8 mouse cellular contexts compared by ENCODE assay signal in genomic region chr7:31155296-31156033, GRCm38 (mm10). TPM values are rescaled to one million over a fixed set of nuclear protein-coding genes. Genes with fewer than 3 reads are reported as not detected.
A peak's percentile ranks its signal among the peaks of the same experiment; 100 is the strongest.
DNase-seq lines count a peak whose midpoint lies in the region; ATAC-seq and TF ChIP-seq lines count a peak whose summit lies in the region.

Gramd1a (minus strand) TSS chr7:31155896.

- H3K27me3 ChIP-seq in spleen, adult 2 months (ENCODE audit: control insufficient read depth, insufficient read depth, low read length), result no peaks in the 10 kb centered on the region
- no peaks in the 10 kb centered on the region for H3K27me3 ChIP-seq in embryonic facial prominence, embryonic 14.5 days (replicated peaks; ENCODE audit: control insufficient read depth, insufficient read depth, low read length)
- no peaks in the 10 kb centered on the region for H3K27me3 ChIP-seq in heart, embryonic 14.5 days (ENCODE audit: control insufficient read depth, insufficient read depth, low read length)
- H3K27me3 ChIP-seq in kidney, postnatal 0 days (ENCODE audit: insufficient read depth, low read length), result no peaks in the 10 kb centered on the region

- H3K9ac ChIP-seq in embryonic facial prominence, embryonic 14.5 days (ENCODE audit: low read depth, low read length), result no peak within 1 kb of the TSS
- H3K9ac ChIP-seq in heart, embryonic 14.5 days (ENCODE audit: low read length), result peak within 1 kb of the TSS; percentile 2; the same call in 1 of the 2 replicates
- no peak within 1 kb of the TSS for H3K9ac ChIP-seq in kidney, postnatal 0 days (ENCODE audit: low read depth, low read length)

- WGBS in spleen, adult 2 months, result 51% methylated on average over 5 of the region's 5 CpGs
- WGBS in embryonic facial prominence, embryonic 14.5 days, result 60% methylated on average over 5 of the region's 5 CpGs
- 55% methylated on average over 5 of the region's 5 CpGs for WGBS in heart, embryonic 14.5 days
- 57% methylated on average over 5 of the region's 5 CpGs for WGBS in kidney, postnatal 0 days

- TF ChIP-seq POLR2A in spleen, adult 2 months (IDR thresholded peaks at IDR 0.05; ENCODE audit: low read depth, low read length), result no peak

- H3K27ac ChIP-seq in spleen, adult 2 months (ENCODE audit: insufficient read depth, low read length), result peak within 1 kb of the TSS; percentile 89
- no peak within 1 kb of the TSS for H3K27ac ChIP-seq in embryonic facial prominence, embryonic 14.5 days (replicated peaks; ENCODE audit: low read depth, low read length)
- peak within 1 kb of the TSS; percentile 46 to 61; a peak in 3 of 4 replicates for H3K27ac ChIP-seq in heart, embryonic 14.5 days (replicated peaks in 1 of 2; ENCODE audit: control insufficient read depth in 1 of 2, insufficient read depth in 1 of 2, low read depth in 2 of 2, low read length in 2 of 2)
- peak within 1 kb of the TSS; percentile 62 for H3K27ac ChIP-seq in kidney, postnatal 0 days

- DNase-seq in spleen, adult 2 months (ENCODE audit: low read depth in 1 of 2, low spot score in 2 of 2), result no peak
- no peak for DNase-seq in spleen, postnatal 14 days (ENCODE audit: low spot score in 2 of 2)
- peak; percentile 24 for DNase-seq in embryonic facial prominence, embryonic 14.5 days (ENCODE audit: low spot score)
- peak; percentile 84 for DNase-seq in kidney, postnatal 0 days (ENCODE audit: low spot score)
- peak; percentile 37 for DNase-seq in thymus, postnatal 0 days (ENCODE audit: low spot score)
- no peak for DNase-seq in right cerebral cortex, adult 18-20 months

- peaks cover 47% of the 10 kb centered on the region for H3K4me1 ChIP-seq in spleen, adult 2 months (ENCODE audit: control insufficient read depth, insufficient read depth, insufficient read length)
- 0 out of 2 replicates have a peak, but pooled peaks cover 8% of the 10 kb centered on the region for H3K4me1 ChIP-seq in embryonic facial prominence, embryonic 14.5 days (ENCODE audit: control insufficient read depth, insufficient read depth, low read length)
- H3K4me1 ChIP-seq in heart, embryonic 14.5 days (ENCODE audit: control insufficient read depth in 2 of 2, insufficient read depth in 2 of 2, low read length in 2 of 2), result peaks cover 17 to 21% of the 10 kb centered on the region in 2 experiments
- peaks cover 15% of the 10 kb centered on the region; the same call in 1 of the 2 replicates for H3K4me1 ChIP-seq in kidney, postnatal 0 days (replicated peaks; ENCODE audit: insufficient read depth, low read length)

- no peak for TF ChIP-seq CTCF in spleen, adult 2 months (IDR thresholded peaks at IDR 0.05; ENCODE audit: extremely low read depth, insufficient read depth, insufficient read length, insufficient replicate concordance)
- no peak for TF ChIP-seq CTCF in kidney, postnatal 0 days (IDR thresholded peaks at IDR 0.05; ENCODE audit: low read depth)

- no peak within 1 kb of the TSS for H3K4me2 ChIP-seq in embryonic facial prominence, embryonic 14.5 days (ENCODE audit: low read depth, low read length)
- H3K4me2 ChIP-seq in heart, embryonic 14.5 days (ENCODE audit: low read length), result peak within 1 kb of the TSS; percentile 21
- H3K4me2 ChIP-seq in kidney, postnatal 0 days (ENCODE audit: low read length), result 0 out of 2 replicates have a peak within 1 kb of the TSS, but pooled peaks have one; percentile 18

- peak within 1 kb of the TSS; percentile 54 for H3K4me3 ChIP-seq in spleen, adult 2 months (ENCODE audit: extremely low read depth, insufficient read depth, insufficient read length)
- no peak within 1 kb of the TSS for H3K4me3 ChIP-seq in embryonic facial prominence, embryonic 14.5 days (ENCODE audit: low read depth, low read length)
- no peak within 1 kb of the TSS for H3K4me3 ChIP-seq in heart, embryonic 14.5 days (ENCODE audit: control insufficient read depth in 1 of 2, insufficient read depth in 1 of 2, low read depth in 1 of 2, low read length in 2 of 2)
- no peak within 1 kb of the TSS for H3K4me3 ChIP-seq in kidney, postnatal 0 days (replicated peaks; ENCODE audit: low read depth, low read length)

- H3K9me3 ChIP-seq in embryonic facial prominence, embryonic 14.5 days (ENCODE audit: control insufficient read depth, low read length), result no peaks in the 10 kb centered on the region
- H3K9me3 ChIP-seq in heart, embryonic 14.5 days (ENCODE audit: control insufficient read depth, low read length), result no peaks in the 10 kb centered on the region
- H3K9me3 ChIP-seq in kidney, postnatal 0 days (replicated peaks; ENCODE audit: low read length), result no peaks in the 10 kb centered on the region

- ATAC-seq in embryonic facial prominence, embryonic 14.5 days (ENCODE audit: low read depth), result no peak
- no peak for ATAC-seq in heart, embryonic 14.5 days (ENCODE audit: insufficient number of reproducible peaks, insufficient read depth, low FRiP score, low read depth)
- ATAC-seq in kidney, postnatal 0 days (replicated peaks; ENCODE audit: low FRiP score, low read depth), result peak; percentile 31; the same call in 1 of the 2 replicates
- ATAC-seq in megakaryocyte, adult 5-6 weeks (ENCODE audit: poor library complexity, severe bottlenecking), result no peak

- no peaks in the 10 kb centered on the region for H3K36me3 ChIP-seq in spleen, adult 2 months (ENCODE audit: control insufficient read depth, insufficient read depth, low read length)
- H3K36me3 ChIP-seq in embryonic facial prominence, embryonic 14.5 days (ENCODE audit: control insufficient read depth, insufficient read depth, low read length), result no peaks in the 10 kb centered on the region
- no peaks in the 10 kb centered on the region for H3K36me3 ChIP-seq in heart, embryonic 14.5 days (ENCODE audit: control insufficient read depth, insufficient read depth, low read length)
- no peaks in the 10 kb centered on the region for H3K36me3 ChIP-seq in kidney, postnatal 0 days (ENCODE audit: insufficient read depth, low read length)

RNA-seq across cellular contexts. Expression of gene Gramd1a, which starts in this region (rescaled TPM):
- 325 and 338 TPM in 2 replicates for polyA plus RNA-seq in spleen, adult 2 months (2012; rRNA removed)
- 65.4 and 65.7 TPM in 2 replicates for polyA plus RNA-seq in embryonic facial prominence, embryonic 14.5 days (2014; fragmentation: Nextera tagmentation; extraction: Ambion mirVana)
- 45.9 and 51.4 TPM in 2 replicates for polyA plus RNA-seq in heart, embryonic 14.5 days (2014; fragmentation: Nextera tagmentation; extraction: Ambion mirVana)
- polyA plus RNA-seq in kidney, postnatal 0 days (2015; fragmentation: Nextera tagmentation; extraction: Ambion mirVana), result 36.2 and 36.3 TPM in 2 replicates
- total RNA-seq in megakaryocyte, adult 5-6 weeks (2015), result 74.2 and 76.0 TPM in 2 replicates
- total RNA-seq in megakaryocyte, adult 5-6 weeks (2017), result 34.1 and 35.3 TPM in 2 replicates
- 76.8 and 79.0 TPM in 2 replicates for polyA plus RNA-seq in thymus, postnatal 0 days (2015; fragmentation: Nextera tagmentation; extraction: Ambion mirVana)

Comparison
In these comparisons a context has a peak if more than half of its experiments do, and no peak if none do; other contexts are left out.
1. DNase-seq: peak in embryonic facial prominence, embryonic 14.5 days (single experiment), kidney, postnatal 0 days (single experiment) and thymus, postnatal 0 days (single experiment); none in spleen, adult 2 months (0 of 2), spleen, postnatal 14 days (0 of 2) and right cerebral cortex, adult 18-20 months (single experiment).